Mouse (Mus musculus): Measurements from ENCODE around the gene Hoxd4. TPM values are rescaled to one million over a fixed set of nuclear protein-coding genes. Genes with fewer than 3 reads are reported as not detected.

The Hoxd4 gene
- total and polyA plus RNA-seq, 3 experiments = 0.21 to 1.0 (median 0.45) TPM

GRCm38 (mm10) chr2:74702820-74703219 is 8.9 kb upstream of the Hoxd4 start:
- Histone ChIP-seq H3K4me1 (ENCODE audit: control insufficient read depth, insufficient read depth, low read length) (no peaks in the 10 kb centered on the region), H3K4me3 (no peak overlapping the region), H3K9ac (ENCODE audit: low read depth, low read length) (no peak overlapping the region), H3K79me2 (replicated peaks; ENCODE audit: control insufficient read depth, insufficient read depth, low read length) (no peaks in the 10 kb centered on the region), H3K27ac (no peak overlapping the region), H3K27me3 (ENCODE audit: control insufficient read depth, insufficient read depth, low read length) (peaks cover 41% of the 10 kb centered on the region), H3K36me3 (ENCODE audit: control insufficient read depth, insufficient read depth, low read length) (no peaks in the 10 kb centered on the region)
- no peak for DNase-seq
- TF ChIP-seq EP300 (IDR thresholded peaks at IDR 0.05; ENCODE audit: insufficient read depth, low read depth, low read length) (no peak), POLR2A (IDR thresholded peaks at IDR 0.05; ENCODE audit: insufficient read depth, low read depth, low read length) (no peak), CTCF (IDR thresholded peaks at IDR 0.05) (no peak)
- intact Hi-C loops (cut with DNase I) = loop anchor here (1.0 to 5.0 kb wide), 6 partner anchors 259 to 886 kb away; no protein-coding TSS in a partner anchor
- WGBS = 38% methylated on average over 6 of the region's 6 CpGs

- DNase-seq = no peak
- no peaks in the 10 kb centered on the region for H3K4me1 ChIP-seq (ENCODE audit: control insufficient read depth, insufficient read depth, low read length)
- no peak overlapping the region for H3K9ac ChIP-seq (ENCODE audit: low read depth, low read length)
- WGBS = 21% methylated on average over 10 of the region's 10 CpGs
- TF ChIP-seq EP300 (IDR thresholded peaks at IDR 0.05; ENCODE audit: insufficient read depth, low read depth, low read length) (no peak), POLR2A (IDR thresholded peaks at IDR 0.05; ENCODE audit: insufficient read depth, low read depth, low read length) (no peak)
- no peaks in the 10 kb centered on the region for H3K36me3 ChIP-seq (ENCODE audit: control insufficient read depth, insufficient read depth, low read length)
- intact Hi-C loops (cut with DNase I) = loop anchor here (2.0 to 5.0 kb wide), 4 partner anchors 259 to 885 kb away; no protein-coding TSS in a partner anchor
- H3K4me3 ChIP-seq = no peak overlapping the region
- peaks cover 36% of the 10 kb centered on the region for H3K27me3 ChIP-seq (ENCODE audit: control insufficient read depth, insufficient read depth, low read length)
- H3K79me2 ChIP-seq (replicated peaks; ENCODE audit: control insufficient read depth, insufficient read depth, low read length) = no peaks in the 10 kb centered on the region
- no peak overlapping the region for H3K27ac ChIP-seq
These were observed 8.4 kb upstream of the Hoxd4 start for GRCm38 (mm10) chr2:74703317-74703716.

GRCm38 (mm10) chr2:74703720-74704392 is 7.9 kb upstream of the Hoxd4 start:
- H3K36me3 ChIP-seq (ENCODE audit: control insufficient read depth, insufficient read depth, low read length) = no peaks in the 10 kb centered on the region
- H3K4me1 ChIP-seq (ENCODE audit: control insufficient read depth, insufficient read depth, low read length) = no peaks in the 10 kb centered on the region
- WGBS = 13% methylated on average over 26 of the region's 26 CpGs
- TF ChIP-seq EP300 (IDR thresholded peaks at IDR 0.05; ENCODE audit: insufficient read depth, low read depth, low read length) (no peak), CTCF (IDR thresholded peaks at IDR 0.05) (no peak), POLR2A (IDR thresholded peaks at IDR 0.05; ENCODE audit: insufficient read depth, low read depth, low read length) (no peak)
- DNase-seq = peak in 1 of 2 experiments; percentile 24
- H3K4me3 ChIP-seq = no peak overlapping the region
- intact Hi-C loops (cut with DNase I) = loop anchor here (2.0 to 5.0 kb wide), 4 partner anchors 258 to 885 kb away; no protein-coding TSS in a partner anchor
- no peak overlapping the region for H3K27ac ChIP-seq
- no peaks in the 10 kb centered on the region for H3K79me2 ChIP-seq (replicated peaks; ENCODE audit: control insufficient read depth, insufficient read depth, low read length)
- H3K9ac ChIP-seq (ENCODE audit: low read depth, low read length) = no peak overlapping the region
- H3K27me3 ChIP-seq (ENCODE audit: control insufficient read depth, insufficient read depth, low read length) = peaks cover 33% of the 10 kb centered on the region

- intact Hi-C loops (cut with DNase I) = loop anchor here (5.0 kb wide), 2 partner anchors 258 to 608 kb away; no protein-coding TSS in a partner anchor
- no peaks in the 10 kb centered on the region for H3K79me2 ChIP-seq (replicated peaks; ENCODE audit: control insufficient read depth, insufficient read depth, low read length)
- H3K4me1 ChIP-seq (ENCODE audit: control insufficient read depth, insufficient read depth, low read length) = no peaks in the 10 kb centered on the region
- no peak within 1 kb of the TSS for H3K27ac ChIP-seq
- WGBS = 4% methylated on average over 48 of the region's 52 CpGs
- peaks cover 31% of the 10 kb centered on the region for H3K27me3 ChIP-seq (ENCODE audit: control insufficient read depth, insufficient read depth, low read length)
- peak; percentile 50 to 63 for DNase-seq
- peak within 1 kb of the TSS; percentile 69 for H3K9ac ChIP-seq (ENCODE audit: low read depth, low read length)
- no peak for TF ChIP-seq POLR2A (IDR thresholded peaks at IDR 0.05; ENCODE audit: insufficient read depth, low read depth, low read length)
- H3K4me3 ChIP-seq = peak within 1 kb of the TSS; percentile 35
- H3K36me3 ChIP-seq (ENCODE audit: control insufficient read depth, insufficient read depth, low read length) = no peaks in the 10 kb centered on the region
These were observed 7.2 kb upstream of the Hoxd4 start, which contains the start of gene Hoxd8 for GRCm38 (mm10) chr2:74704393-74704998. Gene Hoxd8 (plus strand): TSS chr2:74704615.

GRCm38 (mm10) chr2:74704999-74705466 is 6.7 kb upstream of the Hoxd4 start:
- Histone ChIP-seq H3K79me2 (replicated peaks; ENCODE audit: control insufficient read depth, insufficient read depth, low read length) (no peaks in the 10 kb centered on the region), H3K36me3 (ENCODE audit: control insufficient read depth, insufficient read depth, low read length) (no peaks in the 10 kb centered on the region), H3K9ac (ENCODE audit: low read depth, low read length) (peak overlapping the region; percentile 69), H3K4me1 (ENCODE audit: control insufficient read depth, insufficient read depth, low read length) (no peaks in the 10 kb centered on the region), H3K27me3 (ENCODE audit: control insufficient read depth, insufficient read depth, low read length) (peaks cover 28% of the 10 kb centered on the region), H3K4me3 (peak overlapping the region; percentile 35), H3K27ac (no peak overlapping the region)
- intact Hi-C loops (cut with DNase I) = loop anchor here (5.0 kb wide), 2 partner anchors 257 to 607 kb away; no protein-coding TSS in a partner anchor
- 4% methylated on average over 62 of the region's 66 CpGs for WGBS
- peak; percentile 58 to 67 for DNase-seq
- no peak for TF ChIP-seq EP300 (IDR thresholded peaks at IDR 0.05; ENCODE audit: insufficient read depth, low read depth, low read length)
- TF ChIP-seq CTCF (IDR thresholded peaks at IDR 0.05) = 0 out of 2 replicates have a peak, but pooled peaks have one; percentile 13
- TF ChIP-seq POLR2A (IDR thresholded peaks at IDR 0.05; ENCODE audit: insufficient read depth, low read depth, low read length) = no peak

Data from heart, adult 2 months (tissue).